In genomic region chr16:94701141-94701540, GRCm38 (mm10) we compare ENCODE assay signal across 18 mouse cellular contexts.
"Had no signal": no experiment of that assay in that cellular context is flagged by ENCODE, and none has a peak within 500 bp of the region (broad histone marks: within the 10 kb centered on the region; RNA-seq: fewer than 3 reads in every experiment).

No protein-coding gene starts in this region.

- H3K27me3 ChIP-seq: liver, embryonic 15.5 days; lung, embryonic 15.5 days; midbrain, embryonic 13.5 days; midbrain, embryonic 15.5 days; neural tube, embryonic 12.5 days had no signal

- H3K4me2 ChIP-seq: liver, embryonic 15.5 days; lung, embryonic 15.5 days; midbrain, embryonic 11.5 days; midbrain, embryonic 13.5 days; midbrain, embryonic 15.5 days; neural tube, embryonic 12.5 days had no signal

- H3K4me1 ChIP-seq: lung, embryonic 15.5 days; midbrain, embryonic 13.5 days; midbrain, embryonic 15.5 days; neural tube, embryonic 12.5 days had no signal

- H3K9ac ChIP-seq: liver, embryonic 15.5 days; liver, postnatal 0 days; lung, embryonic 15.5 days; midbrain, embryonic 13.5 days; midbrain, embryonic 15.5 days; neural tube, embryonic 12.5 days had no signal

- H3K4me3 ChIP-seq: liver, embryonic 15.5 days; lung, embryonic 15.5 days; megakaryocyte, embryonic 14.5 days; midbrain, embryonic 13.5 days; midbrain, embryonic 15.5 days; neural tube, embryonic 12.5 days had no signal

- ATAC-seq: liver, postnatal 0 days; lung, postnatal 0 days; midbrain, embryonic 13.5 days; midbrain, embryonic 15.5 days had no signal

- H3K9me3 ChIP-seq: liver, embryonic 15.5 days; lung, embryonic 15.5 days; midbrain, embryonic 13.5 days; midbrain, embryonic 15.5 days; neural tube, embryonic 12.5 days had no signal

- H3K27ac ChIP-seq: liver, embryonic 15.5 days; lung, embryonic 15.5 days; macrophage; midbrain, embryonic 13.5 days; midbrain, embryonic 15.5 days; neural tube, embryonic 12.5 days had no signal

- DNase-seq: liver, postnatal 0 days; lung, adult 2 months; lung, postnatal 14 days; right cerebral cortex, postnatal 25 days; right cerebral cortex, postnatal 4 days; spleen, adult 18-20 months; thymus, adult 18-20 months; thymus, postnatal 14 days; thymus, postnatal 36 days had no signal

- H3K36me3 ChIP-seq: liver, embryonic 15.5 days; lung, embryonic 15.5 days; midbrain, embryonic 13.5 days; midbrain, embryonic 15.5 days; neural tube, embryonic 12.5 days had no signal
